Mouse (Mus musculus) adipocyte (in vitro differentiated cells): ENCODE measurements around the gene Npff.

Experiments used
- DNase-seq: peaks from one replicate; pipeline ENCODE4 v3.0.0-alpha.2; 2016; ENCODE audit warnings: low spot score

Npff gene

GRCm38 (mm10) chr15:102519211-102520141, 5.3 kb downstream of the Npff start:
- no peak for DNase-seq

- DNase-seq = no peak
Observed at GRCm38 (mm10) chr15:102518859-102519201, 5.9 kb downstream of the Npff start.

- peak; percentile 100 for DNase-seq
Observed at GRCm38 (mm10) chr15:102517976-102518858, 6.5 kb downstream of the Npff start, which contains the start of gene Tarbp2. Gene Tarbp2, plus strand, starts transcription at chr15:102518192.

- no peak for DNase-seq
Observed at GRCm38 (mm10) chr15:102517631-102517975, 7.1 kb downstream of the Npff start.

GRCm38 (mm10) chr15:102516728-102517404, 7.9 kb downstream of the Npff start, which contains the start of gene Map3k12:
Gene Map3k12, minus strand, starts transcription at chr15:102517064.
- peak; percentile 91 for DNase-seq

GRCm38 (mm10) chr15:102516293-102516692, 8.4 kb downstream of the Npff start:
- DNase-seq = peak; percentile 42

GRCm38 (mm10) chr15:102515791-102516190, 9.0 kb downstream of the Npff start:
- DNase-seq = peak; percentile 62

- DNase-seq = no peak
Observed at GRCm38 (mm10) chr15:102515261-102515660, 9.5 kb downstream of the Npff start.

GRCm38 (mm10) chr15:102513004-102513403, 11.7 kb downstream of the Npff start:
- DNase-seq = no peak

- no peak for DNase-seq
Observed at GRCm38 (mm10) chr15:102512471-102512870, 12.3 kb downstream of the Npff start.

GRCm38 (mm10) chr15:102512010-102512409, 12.7 kb downstream of the Npff start:
- no peak for DNase-seq

- no peak for DNase-seq
Observed at GRCm38 (mm10) chr15:102511285-102511833, 13.4 kb downstream of the Npff start.

GRCm38 (mm10) chr15:102510590-102511284, 14.0 kb downstream of the Npff start:
- no peak for DNase-seq

- no peak for DNase-seq
Observed at GRCm38 (mm10) chr15:102510110-102510509, 14.6 kb downstream of the Npff start.

GRCm38 (mm10) chr15:102508336-102508735, 16.4 kb downstream of the Npff start:
- DNase-seq = no peak

- no peak for DNase-seq
Observed at GRCm38 (mm10) chr15:102507561-102507960, 17.2 kb downstream of the Npff start.

GRCm38 (mm10) chr15:102506864-102507263, 17.9 kb downstream of the Npff start:
- no peak for DNase-seq

- no peak for DNase-seq
Observed at GRCm38 (mm10) chr15:102506464-102506830, 18.3 kb downstream of the Npff start.

- DNase-seq = no peak
Observed at GRCm38 (mm10) chr15:102505770-102506463, 18.8 kb downstream of the Npff start.

- no peak for DNase-seq
Observed at GRCm38 (mm10) chr15:102505073-102505769, 19.5 kb downstream of the Npff start.
